Mouse (Mus musculus) megakaryocyte, embryonic 14.5 days (primary cell): ENCODE results near the gene Crebbp.
"Not testable (repeated sequence)": the region's sequence is repeated elsewhere in the genome, so short reads cannot be mapped to it uniquely, and the experiment has no call there.

Experiments used
- FLI1 ChIP-seq: IDR thresholded peaks from 2 replicates; pipeline ENCODE4 v1.6.1; 2012; ENCODE audit warnings: low read length, inconsistent platforms, mixed read lengths
- GATA1 ChIP-seq: IDR thresholded peaks from 3 replicates; pipeline ENCODE4 v1.6.1; 2012; ENCODE audit warnings: mixed read lengths, low read length, inconsistent platforms, borderline replicate concordance

- not testable (repeated sequence) for TF ChIP-seq FLI1, GATA1
Measured at GRCm38 (mm10) chr16:4080419-4080818, 133.4 kb downstream of the Crebbp start.
